13 mouse cellular contexts compared by ENCODE assay signal in genomic region chr12:80247067-80247466, GRCm38 (mm10). TPM values are rescaled to one million over a fixed set of nuclear protein-coding genes. Genes with fewer than 3 reads are reported as not detected.
DNase-seq lines count a peak whose midpoint lies in the region; ATAC-seq and TF ChIP-seq lines count a peak whose summit lies in the region.
"Had no signal": no experiment of that assay in that cellular context is flagged by ENCODE, and none has a peak within 500 bp of the region (broad histone marks: within the 10 kb centered on the region; RNA-seq: fewer than 3 reads in every experiment).

No protein-coding gene starts in this region.

- H3K9me3 ChIP-seq in hindbrain, embryonic 16.5 days (ENCODE audit: control insufficient read depth, low read length) = no peaks in the 10 kb centered on the region
- H3K9me3 ChIP-seq in hindbrain, embryonic 14.5 days (ENCODE audit: control insufficient read depth, low read length) = no peaks in the 10 kb centered on the region
- no peaks in the 10 kb centered on the region for H3K9me3 ChIP-seq in lung, postnatal 0 days (ENCODE audit: low read length)
- no peaks in the 10 kb centered on the region for H3K9me3 ChIP-seq in heart, embryonic 15.5 days (replicated peaks)
- no peaks in the 10 kb centered on the region for H3K9me3 ChIP-seq in forebrain, embryonic 15.5 days
- H3K9me3 ChIP-seq: limb, embryonic 15.5 days; stomach, embryonic 15.5 days had no signal

- H3K4me2 ChIP-seq in hindbrain, embryonic 16.5 days (ENCODE audit: low read length) = no peak overlapping the region
- no peak overlapping the region for H3K4me2 ChIP-seq in hindbrain, embryonic 14.5 days (replicated peaks)
- H3K4me2 ChIP-seq in lung, postnatal 0 days (replicated peaks; ENCODE audit: low read depth, low read length) = no peak overlapping the region
- H3K4me2 ChIP-seq in heart, embryonic 15.5 days = no peak overlapping the region
- H3K4me2 ChIP-seq in forebrain, embryonic 15.5 days (replicated peaks) = no peak overlapping the region
- H3K4me2 ChIP-seq: limb, embryonic 15.5 days; stomach, embryonic 15.5 days had no signal

- TF ChIP-seq CTCF in lung, postnatal 0 days (IDR thresholded peaks at IDR 0.05) = no peak

- no peaks in the 10 kb centered on the region for H3K36me3 ChIP-seq in hindbrain, embryonic 16.5 days (ENCODE audit: control insufficient read depth, insufficient read depth, low read length)
- H3K36me3 ChIP-seq in hindbrain, embryonic 14.5 days (replicated peaks; ENCODE audit: control insufficient read depth, insufficient read depth) = no peaks in the 10 kb centered on the region
- H3K36me3 ChIP-seq in lung, postnatal 0 days (ENCODE audit: insufficient read depth, low read length) = no peaks in the 10 kb centered on the region
- H3K36me3 ChIP-seq in heart, embryonic 15.5 days = no peaks in the 10 kb centered on the region
- H3K36me3 ChIP-seq in forebrain, embryonic 15.5 days = no peaks in the 10 kb centered on the region
- H3K36me3 ChIP-seq: limb, embryonic 15.5 days; stomach, embryonic 15.5 days had no signal

- H3K4me3 ChIP-seq in hindbrain, embryonic 16.5 days (ENCODE audit: low read length) = no peak overlapping the region
- no peak overlapping the region for H3K4me3 ChIP-seq in hindbrain, embryonic 14.5 days (replicated peaks; ENCODE audit: low read length)
- no peak overlapping the region for H3K4me3 ChIP-seq in lung, postnatal 0 days (ENCODE audit: low read depth, low read length)
- no peak overlapping the region for H3K4me3 ChIP-seq in heart, embryonic 15.5 days
- no peak overlapping the region for H3K4me3 ChIP-seq in forebrain, embryonic 15.5 days
- H3K4me3 ChIP-seq: left cerebral cortex, adult 2 months; limb, embryonic 15.5 days; stomach, embryonic 15.5 days had no signal

- 57% methylated on average over 5 of the region's 5 CpGs for WGBS in hindbrain, embryonic 16.5 days
- 75% methylated on average over 5 of the region's 5 CpGs for WGBS in hindbrain, embryonic 14.5 days
- WGBS in lung, postnatal 0 days = 43% methylated on average over 5 of the region's 5 CpGs
- WGBS in heart, embryonic 15.5 days = 32% methylated on average over 5 of the region's 5 CpGs
- 58% methylated on average over 5 of the region's 5 CpGs for WGBS in forebrain, embryonic 15.5 days

- H3K4me1 ChIP-seq in hindbrain, embryonic 16.5 days (ENCODE audit: control insufficient read depth, insufficient read depth, low read depth, low read length) = peaks cover 9% of the 10 kb centered on the region
- peaks cover 11% of the 10 kb centered on the region for H3K4me1 ChIP-seq in hindbrain, embryonic 14.5 days (replicated peaks; ENCODE audit: control insufficient read depth, insufficient read depth, low read length)
- H3K4me1 ChIP-seq in lung, postnatal 0 days (ENCODE audit: insufficient read depth, low read depth, low read length) = peaks cover 55% of the 10 kb centered on the region; the same call in 1 of the 2 replicates
- H3K4me1 ChIP-seq in heart, embryonic 15.5 days (replicated peaks) = peaks cover 96% of the 10 kb centered on the region
- peaks cover 12% of the 10 kb centered on the region; the same call in 1 of the 2 replicates for H3K4me1 ChIP-seq in forebrain, embryonic 15.5 days

- no peak overlapping the region for H3K9ac ChIP-seq in hindbrain, embryonic 16.5 days (ENCODE audit: low read depth, low read length)
- H3K9ac ChIP-seq in hindbrain, embryonic 14.5 days = no peak overlapping the region
- no peak overlapping the region for H3K9ac ChIP-seq in lung, postnatal 0 days (replicated peaks; ENCODE audit: low read depth)
- no peak overlapping the region for H3K9ac ChIP-seq in heart, embryonic 15.5 days
- H3K9ac ChIP-seq in forebrain, embryonic 15.5 days (replicated peaks) = no peak overlapping the region
- H3K9ac ChIP-seq: limb, embryonic 15.5 days; stomach, embryonic 15.5 days had no signal

- H3K27ac ChIP-seq in hindbrain, embryonic 16.5 days (ENCODE audit: low read depth, low read length) = no peak overlapping the region
- H3K27ac ChIP-seq in hindbrain, embryonic 14.5 days = no peak overlapping the region
- peak overlapping the region; percentile 51; the same call in 1 of the 2 replicates for H3K27ac ChIP-seq in lung, postnatal 0 days (ENCODE audit: low read length)
- H3K27ac ChIP-seq in heart, embryonic 15.5 days = peak overlapping the region; percentile 57
- no peak overlapping the region for H3K27ac ChIP-seq in forebrain, embryonic 15.5 days (replicated peaks)
- H3K27ac ChIP-seq: left cerebral cortex, adult 2 months; limb, embryonic 15.5 days; stomach, embryonic 15.5 days had no signal

- H3K27me3 ChIP-seq in hindbrain, embryonic 16.5 days (replicated peaks; ENCODE audit: control insufficient read depth, insufficient read depth, low read length) = no peaks in the 10 kb centered on the region
- H3K27me3 ChIP-seq in hindbrain, embryonic 14.5 days (ENCODE audit: control insufficient read depth, insufficient read depth, low read length) = no peaks in the 10 kb centered on the region
- H3K27me3 ChIP-seq in lung, postnatal 0 days (replicated peaks; ENCODE audit: insufficient read depth, low read length) = no peaks in the 10 kb centered on the region
- H3K27me3 ChIP-seq in heart, embryonic 15.5 days = no peaks in the 10 kb centered on the region
- no peaks in the 10 kb centered on the region for H3K27me3 ChIP-seq in forebrain, embryonic 15.5 days
- H3K27me3 ChIP-seq: limb, embryonic 15.5 days; stomach, embryonic 15.5 days had no signal

- peak; percentile 47; the same call in 1 of the 2 replicates for TF ChIP-seq EP300 in lung, postnatal 0 days (IDR thresholded peaks at IDR 0.05)

- DNase-seq in hindbrain, embryonic 14.5 days (ENCODE audit: low spot score) = no peak
- DNase-seq in lung, postnatal 0 days (ENCODE audit: low spot score) = peak; percentile 71
- no peak for DNase-seq in lung, postnatal 25 days (ENCODE audit: low spot score)
- no peak for DNase-seq in right cerebral cortex, postnatal 25 days
- DNase-seq: cerebellum, adult 9-10 months; thymus, postnatal 25 days had no signal

- 0 out of 2 replicates have a peak, but pooled peaks have one; percentile 53 for ATAC-seq in hindbrain, embryonic 16.5 days
- no peak for ATAC-seq in hindbrain, embryonic 14.5 days (ENCODE audit: low FRiP score)
- ATAC-seq in lung, postnatal 0 days = peak; percentile 70
- ATAC-seq in heart, embryonic 15.5 days (replicated peaks; ENCODE audit: insufficient number of reproducible peaks, insufficient read depth, low FRiP score, low read depth) = peak; percentile 16; the same call in 1 of the 2 replicates
- no peak for ATAC-seq in forebrain, embryonic 15.5 days (replicated peaks)
- no peak for ATAC-seq in CD4-positive, CD25-positive, alpha-beta regulatory T cell, adult 4 months

RNA-seq across cellular contexts. Expression of gene Actn1, which starts 13.1 kb away (rescaled TPM):
- polyA plus RNA-seq in hindbrain, embryonic 16.5 days (2015; fragmentation: Nextera tagmentation; extraction: Ambion mirVana) = 8.3 and 9.1 TPM in 2 replicates
- 9.9 and 10.0 TPM in 2 replicates for polyA plus RNA-seq in hindbrain, embryonic 14.5 days (2014; fragmentation: Nextera tagmentation; extraction: Ambion mirVana)
- 30.0 and 31.0 TPM in 2 replicates for polyA plus RNA-seq in lung, postnatal 0 days (2015; fragmentation: Nextera tagmentation; extraction: Ambion mirVana)
- polyA plus RNA-seq in heart, embryonic 15.5 days (2015; fragmentation: Nextera tagmentation; extraction: Ambion mirVana) = 29.2 and 42.3 TPM in 2 replicates
- polyA plus RNA-seq in forebrain, embryonic 15.5 days (2015; fragmentation: Nextera tagmentation; extraction: Ambion mirVana) = 8.8 and 8.9 TPM in 2 replicates
- polyA plus RNA-seq in CD4-positive, CD25-positive, alpha-beta regulatory T cell, adult 4 months (2017; shearing (Covaris generic)) = 10 to 100 TPM; 47.8 to 47.9 TPM

Comparison
In these comparisons a context has a peak if more than half of its experiments do, and no peak if none do; other contexts are left out.
1. ATAC-seq: peak in hindbrain, embryonic 16.5 days (single experiment), lung, postnatal 0 days (single experiment) and heart, embryonic 15.5 days (single experiment); none in hindbrain, embryonic 14.5 days (single experiment), forebrain, embryonic 15.5 days (single experiment) and CD4-positive, CD25-positive, alpha-beta regulatory T cell, adult 4 months (single experiment).
2. H3K27ac ChIP-seq: peak in lung, postnatal 0 days (single experiment) and heart, embryonic 15.5 days (single experiment); none in hindbrain, embryonic 16.5 days (single experiment), hindbrain, embryonic 14.5 days (single experiment) and forebrain, embryonic 15.5 days (single experiment).